24 mouse cellular contexts compared by ENCODE assay signal in the genomic region with DNA sequence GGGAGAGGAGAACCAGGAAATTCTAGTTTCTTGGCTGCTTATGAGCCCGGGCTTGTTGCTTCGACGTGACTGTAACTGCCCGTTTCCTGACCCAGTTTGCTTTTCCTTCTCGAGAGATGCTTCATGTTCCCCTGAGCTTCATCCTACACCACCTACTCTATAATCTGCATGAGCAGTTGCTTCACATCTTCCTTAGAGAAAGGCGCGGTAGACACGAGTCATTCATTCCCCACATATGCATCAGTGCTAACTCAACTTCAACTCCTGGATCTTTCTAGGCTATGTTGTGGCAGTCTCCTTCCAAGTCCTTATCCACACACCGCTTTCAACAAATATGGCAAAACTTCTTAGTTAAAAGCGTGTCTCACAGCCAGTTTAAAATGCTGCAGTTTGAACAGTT.
"Had no signal": no experiment of that assay in that cellular context is flagged by ENCODE, and none has a peak within 500 bp of the region (broad histone marks: within the 10 kb centered on the region; RNA-seq: fewer than 3 reads in every experiment).

No protein-coding gene starts in this region.

- DNase-seq: liver, postnatal 0 days; lung, adult 2 months; lung, postnatal 14 days; lung, postnatal 36 days; retina, postnatal 1 day; right cerebral cortex, adult 18-20 months; right cerebral cortex, postnatal 25 days; right cerebral cortex, postnatal 4 days; spleen, adult 18-20 months; thymus, adult 18-20 months; thymus, postnatal 14 days; thymus, postnatal 36 days had no signal

- H3K4me1 ChIP-seq: lung, embryonic 15.5 days; megakaryocyte, embryonic 14.5 days; stomach, embryonic 15.5 days had no signal

- H3K36me3 ChIP-seq: lung, embryonic 15.5 days; midbrain, embryonic 15.5 days; neural tube, embryonic 13.5 days; neural tube, embryonic 15.5 days; stomach, embryonic 15.5 days had no signal

- H3K4me2 ChIP-seq: lung, embryonic 15.5 days; midbrain, embryonic 11.5 days; midbrain, embryonic 13.5 days; midbrain, embryonic 15.5 days; neural tube, embryonic 13.5 days; neural tube, embryonic 15.5 days; stomach, embryonic 15.5 days had no signal

- ATAC-seq: liver, postnatal 0 days; lung, postnatal 0 days; midbrain, embryonic 13.5 days; midbrain, embryonic 15.5 days had no signal

- H3K27me3 ChIP-seq: lung, embryonic 15.5 days; megakaryocyte, embryonic 14.5 days; midbrain, embryonic 13.5 days; midbrain, embryonic 15.5 days; neural tube, embryonic 13.5 days; neural tube, embryonic 15.5 days; stomach, embryonic 15.5 days had no signal

- H3K27ac ChIP-seq: lung, embryonic 15.5 days; macrophage; midbrain, embryonic 13.5 days; midbrain, embryonic 15.5 days; neural tube, embryonic 13.5 days; neural tube, embryonic 15.5 days; stomach, embryonic 15.5 days; stomach, postnatal 0 days had no signal

- H3K4me3 ChIP-seq: lung, embryonic 15.5 days; megakaryocyte, embryonic 14.5 days; midbrain, embryonic 13.5 days; midbrain, embryonic 15.5 days; myocyte; neural tube, embryonic 13.5 days; neural tube, embryonic 15.5 days; stomach, embryonic 15.5 days had no signal

- H3K9me3 ChIP-seq: lung, embryonic 15.5 days; midbrain, embryonic 13.5 days; midbrain, embryonic 15.5 days; neural tube, embryonic 13.5 days; neural tube, embryonic 15.5 days; stomach, embryonic 15.5 days had no signal

- H3K9ac ChIP-seq: liver, postnatal 0 days; lung, embryonic 15.5 days; midbrain, embryonic 13.5 days; midbrain, embryonic 15.5 days; neural tube, embryonic 13.5 days; neural tube, embryonic 15.5 days; stomach, embryonic 15.5 days had no signal
